Mouse (Mus musculus) kidney, postnatal 0 days (tissue): ENCODE results near the gene Cabp2. TPM values are rescaled to one million over a fixed set of nuclear protein-coding genes. Genes with fewer than 3 reads are reported as not detected.
A peak's percentile ranks its signal among the peaks of the same experiment; 100 is the strongest.

Experiments
- ATAC-seq: fragments of 200-750 bp; cut with Nextera tagmentation; replicated peaks from 2 replicates; pipeline ENCODE4 v1.8.0; 2017; ENCODE audit warnings: low read depth, moderate number of reproducible peaks, moderate TSS enrichment, moderate library complexity; ENCODE audit not compliant: low FRiP score
- DNase-seq: peaks from one replicate; pipeline ENCODE4 v3.0.0-alpha.2; 2016; ENCODE audit warnings: low spot score
- H3K27ac ChIP-seq: fragments of 300-500 bp; sonication (generic); 2 replicates; pipeline ENCODE4 v1.5.1; 2014; ENCODE audit warnings: mild to moderate bottlenecking
- H3K27me3 ChIP-seq: fragments of 300-500 bp; sonication (generic); 2 replicates; pipeline ENCODE4 v1.6.1; 2014; ENCODE audit warnings: low read length, mixed read lengths; ENCODE audit not compliant: insufficient read depth
- H3K36me3 ChIP-seq: fragments of 300-500 bp; sonication (generic); 2 replicates; pipeline ENCODE4 v1.6.1; 2014; ENCODE audit warnings: low read length, mixed read lengths; ENCODE audit not compliant: insufficient read depth
- H3K4me1 ChIP-seq: fragments of 300-500 bp; sonication (generic); replicated peaks from 2 replicates; pipeline ENCODE4 v1.6.1; 2014; ENCODE audit warnings: antibody characterized with exemption, low read length, mixed read lengths; ENCODE audit not compliant: insufficient read depth
- H3K4me2 ChIP-seq: fragments of 300-500 bp; sonication (generic); 2 replicates; pipeline ENCODE4 v1.6.1; 2014; ENCODE audit warnings: mild to moderate bottlenecking, low read length, moderate library complexity, mixed read lengths
- H3K4me3 ChIP-seq: fragments of 300-500 bp; sonication (generic); replicated peaks from 2 replicates; pipeline ENCODE4 v1.5.1; 2014; ENCODE audit warnings: low read depth, low read length
- H3K9ac ChIP-seq: fragments of 300-500 bp; sonication (generic); 2 replicates; pipeline ENCODE4 v1.6.1; 2014; ENCODE audit warnings: low read depth, low read length
- H3K9me3 ChIP-seq: fragments of 300-500 bp; sonication (generic); replicated peaks from 2 replicates; pipeline ENCODE4 v1.6.1; 2016; ENCODE audit warnings: low read length, inconsistent platforms, mixed read lengths
- CTCF ChIP-seq: IDR thresholded peaks from 2 replicates; pipeline ENCODE4 v1.5.1; 2016; ENCODE audit warnings: antibody characterized with exemption, low read depth, mild to moderate bottlenecking, moderate library complexity
- WGBS: fragments of 180-500 bp; shearing (Covaris S2); extraction: QIAGEN DNeasy Blood & Tissue Kit; methylation state at CpG from one replicate; pipeline ENCODE4 v1.1.7; 2014; 5-methylcytosine and 5-hydroxymethylcytosine counted together
- polyA plus RNA-seq: library from polyadenylated mRNA; unstranded; fragments of >200 nt; fragmentation: Nextera tagmentation; extraction: Ambion mirVana; gene quantifications from 2 replicates; pipeline ENCODE4 v1.2.1, GENCODE M21; 2015

Cabp2 gene
- polyA plus RNA-seq, 1 experiment from 2014 or later: 2.4 TPM

- Histone ChIP-seq H3K4me1 (peaks cover 3% of the 10 kb centered on the region; the same call in 1 of the 2 replicates), H3K4me2 (no peak overlapping the region), H3K27ac (no peak overlapping the region), H3K9ac (no peak overlapping the region), H3K4me3 (no peak overlapping the region), H3K27me3 (no peaks in the 10 kb centered on the region), H3K9me3 (no peaks in the 10 kb centered on the region), H3K36me3 (no peaks in the 10 kb centered on the region)
- no peak for TF ChIP-seq CTCF
- DNase-seq (no peak), ATAC-seq (no peak)
- WGBS: 68% methylated on average over 6 of the region's 6 CpGs
Measured at GRCm38 (mm10) chr19:4072706-4073424, 8.5 kb upstream of the Cabp2 start.

- Histone ChIP-seq H3K4me3 (no peak overlapping the region), H3K4me1 (peaks cover 3% of the 10 kb centered on the region; the same call in 1 of the 2 replicates), H3K9me3 (no peaks in the 10 kb centered on the region), H3K9ac (no peak overlapping the region), H3K36me3 (no peaks in the 10 kb centered on the region), H3K27ac (no peak overlapping the region), H3K27me3 (no peaks in the 10 kb centered on the region), H3K4me2 (no peak overlapping the region)
- TF ChIP-seq CTCF: no peak
- 93% methylated on average over 1 of the region's 1 CpGs for whole genome bisulfite sequencing
- no peak for DNase-seq
- no peak for ATAC-seq
Measured at GRCm38 (mm10) chr19:4075531-4075930, 5.8 kb upstream of the Cabp2 start.

GRCm38 (mm10) chr19:4079594-4079993 is 1.8 kb upstream of the Cabp2 start:
- H3K9me3 ChIP-seq: no peaks in the 10 kb centered on the region
- no peaks in the 10 kb centered on the region for H3K4me1 ChIP-seq
- DNase-seq (no peak), ATAC-seq (no peak)
- no peaks in the 10 kb centered on the region for H3K27me3 ChIP-seq
- H3K9ac ChIP-seq: no peak overlapping the region
- WGBS: 83% methylated on average over 1 of the region's 1 CpGs
- no peak overlapping the region for H3K4me3 ChIP-seq
- no peak overlapping the region for H3K4me2 ChIP-seq
- H3K36me3 ChIP-seq: no peaks in the 10 kb centered on the region
- no peak overlapping the region for H3K27ac ChIP-seq
- no peak for TF ChIP-seq CTCF

GRCm38 (mm10) chr19:4080511-4081009 is 818 bp upstream of the Cabp2 start:
- ATAC-seq: no peak
- no peak overlapping the region for H3K27ac ChIP-seq
- 50% methylated on average over 8 of the region's 8 CpGs for WGBS
- H3K27me3 ChIP-seq: no peaks in the 10 kb centered on the region
- H3K9me3 ChIP-seq: no peaks in the 10 kb centered on the region
- H3K4me1 ChIP-seq: no peaks in the 10 kb centered on the region
- DNase-seq: no peak
- TF ChIP-seq CTCF: peak; percentile 25; the same call in 1 of the 2 replicates
- no peak overlapping the region for H3K4me3 ChIP-seq
- no peaks in the 10 kb centered on the region for H3K36me3 ChIP-seq
- H3K4me2 ChIP-seq: no peak overlapping the region
- no peak overlapping the region for H3K9ac ChIP-seq

- no peak overlapping the region for H3K4me3 ChIP-seq
- TF ChIP-seq CTCF: no peak
- 74% methylated on average over 11 of the region's 11 CpGs for WGBS
Measured at GRCm38 (mm10) chr19:4082219-4082965, 1.0 kb downstream of the Cabp2 start.

GRCm38 (mm10) chr19:4083316-4083715 is 1.9 kb downstream of the Cabp2 start:
- WGBS: 88% methylated on average over 7 of the region's 7 CpGs
- Histone ChIP-seq H3K9ac (no peak overlapping the region), H3K27ac (no peak overlapping the region), H3K27me3 (no peaks in the 10 kb centered on the region), H3K9me3 (no peaks in the 10 kb centered on the region), H3K4me1 (no peaks in the 10 kb centered on the region), H3K36me3 (no peaks in the 10 kb centered on the region), H3K4me2 (no peak overlapping the region), H3K4me3 (no peak overlapping the region)
- no peak for ATAC-seq
- no peak for DNase-seq
- TF ChIP-seq CTCF: no peak

More at GRCm38 (mm10) chr19:4082219-4082965, 1.0 kb downstream of the Cabp2 start:
- DNase-seq (no peak), ATAC-seq (no peak)
- Histone ChIP-seq H3K9ac (no peak overlapping the region), H3K27me3 (no peaks in the 10 kb centered on the region), H3K9me3 (no peaks in the 10 kb centered on the region), H3K4me1 (no peaks in the 10 kb centered on the region), H3K27ac (no peak overlapping the region), H3K36me3 (no peaks in the 10 kb centered on the region), H3K4me2 (no peak overlapping the region)
